Mouse (Mus musculus): ENCODE results near the gene Irf6. TPM values are rescaled to one million over a fixed set of nuclear protein-coding genes. Genes with fewer than 3 reads are reported as not detected.

The Irf6 gene
- polyA plus RNA-seq, 1 experiment from 2014 or later, result 16.1 TPM

- 16% methylated on average over 18 of the region's 18 CpGs for WGBS
- peak; percentile 84 for ATAC-seq (ENCODE audit: low FRiP score, low TSS enrichment)
These were observed 7.6 kb downstream of the Irf6 start for GRCm38 (mm10) chr1:193160317-193161032.

DNA sequence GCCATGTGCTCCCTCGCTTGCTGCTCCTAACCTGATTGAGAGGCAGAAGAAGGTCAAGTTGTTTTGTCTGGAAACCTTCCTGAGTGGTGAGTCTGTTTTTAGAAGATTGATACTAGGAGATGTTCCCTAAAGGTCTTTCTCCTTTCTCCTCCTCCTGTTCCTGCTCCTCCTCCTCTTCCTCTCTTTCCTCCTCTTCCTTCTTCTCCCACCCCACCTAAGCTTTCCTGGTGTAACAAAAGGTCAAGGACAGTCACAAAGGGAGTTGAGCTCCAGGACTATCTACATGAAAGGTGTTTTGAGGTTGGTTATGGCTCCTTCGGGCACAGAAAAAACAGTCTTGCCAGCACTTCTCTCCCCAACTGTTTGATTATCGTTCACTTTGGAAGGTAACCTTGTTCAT, 14.8 kb downstream of the Irf6 start, which contains the start of gene A130010J15Rik:
Gene A130010J15Rik (plus strand): TSS at position 301 of the 400 bp plus-strand sequence.
- H3K9me3 ChIP-seq (ENCODE audit: control insufficient read depth, low read length), result no peaks in the 10 kb centered on the region
- no peaks in the 10 kb centered on the region for H3K27me3 ChIP-seq (ENCODE audit: control insufficient read depth, insufficient read depth, low read length)

More at GRCm38 (mm10) chr1:193160317-193161032, 7.6 kb downstream of the Irf6 start:
- peak overlapping the region; percentile 11 for H3K4me3 ChIP-seq (ENCODE audit: low read length)
- H3K4me1 ChIP-seq (ENCODE audit: control insufficient read depth, insufficient read depth, low read length), result peaks cover 6% of the 10 kb centered on the region; the same call in 1 of the 2 replicates
- H3K27me3 ChIP-seq (ENCODE audit: control insufficient read depth, insufficient read depth, low read length), result no peaks in the 10 kb centered on the region
- no peak overlapping the region for H3K27ac ChIP-seq (ENCODE audit: low read depth, low read length)
- no peaks in the 10 kb centered on the region for H3K36me3 ChIP-seq (ENCODE audit: control insufficient read depth, insufficient read depth, low read length)
- peak overlapping the region; percentile 15; the same call in 1 of the 2 replicates for H3K9ac ChIP-seq (ENCODE audit: low read depth, low read length)
- peak overlapping the region; percentile 36 for H3K4me2 ChIP-seq (replicated peaks; ENCODE audit: low read depth, low read length)
- no peaks in the 10 kb centered on the region for H3K9me3 ChIP-seq (ENCODE audit: control insufficient read depth, low read length)

DNA sequence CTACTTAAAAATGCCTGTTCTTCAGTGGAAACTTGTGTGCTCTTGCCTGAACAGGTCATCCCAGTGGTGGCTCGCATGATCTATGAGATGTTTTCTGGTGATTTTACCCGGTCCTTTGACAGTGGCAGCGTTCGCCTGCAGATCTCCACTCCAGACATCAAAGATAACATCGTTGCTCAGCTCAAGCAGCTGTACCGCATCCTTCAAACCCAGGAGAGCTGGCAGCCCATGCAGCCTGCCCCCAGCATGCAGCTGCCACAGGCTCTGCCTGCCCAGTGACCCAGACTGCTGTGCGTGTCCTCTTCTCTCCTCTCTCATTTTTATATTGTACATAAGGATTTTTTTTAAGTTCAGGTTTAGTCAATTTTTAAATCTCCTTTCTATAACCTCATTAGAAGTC, 16.3 kb downstream of the Irf6 start:
- no peak overlapping the region for H3K4me3 ChIP-seq (ENCODE audit: low read length)
- H3K4me1 ChIP-seq (ENCODE audit: control insufficient read depth, insufficient read depth, low read length), result peaks cover 12% of the 10 kb centered on the region; the same call in 1 of the 2 replicates
- no peak for ATAC-seq (ENCODE audit: low FRiP score, low TSS enrichment)
- no peak overlapping the region for H3K27ac ChIP-seq (ENCODE audit: low read depth, low read length)
- no peak overlapping the region for H3K4me2 ChIP-seq (replicated peaks; ENCODE audit: low read depth, low read length)
- no peaks in the 10 kb centered on the region for H3K36me3 ChIP-seq (ENCODE audit: control insufficient read depth, insufficient read depth, low read length)
- no peaks in the 10 kb centered on the region for H3K27me3 ChIP-seq (ENCODE audit: control insufficient read depth, insufficient read depth, low read length)
- no peaks in the 10 kb centered on the region for H3K9me3 ChIP-seq (ENCODE audit: control insufficient read depth, low read length)
- no peak overlapping the region for H3K9ac ChIP-seq (ENCODE audit: low read depth, low read length)
- 81% methylated on average over 7 of the region's 7 CpGs for WGBS

More for the DNA sequence above, 14.8 kb downstream of the Irf6 start, which contains the start of gene A130010J15Rik:
- Histone ChIP-seq H3K4me2 (replicated peaks; ENCODE audit: low read depth, low read length) (no peak within 1 kb of the TSS), H3K36me3 (ENCODE audit: control insufficient read depth, insufficient read depth, low read length) (no peaks in the 10 kb centered on the region), H3K9ac (ENCODE audit: low read depth, low read length) (no peak within 1 kb of the TSS), H3K4me3 (ENCODE audit: low read length) (no peak within 1 kb of the TSS), H3K4me1 (ENCODE audit: control insufficient read depth, insufficient read depth, low read length) (peaks cover 6% of the 10 kb centered on the region; the same call in 1 of the 2 replicates), H3K27ac (ENCODE audit: low read depth, low read length) (no peak within 1 kb of the TSS)
- WGBS, result 91% methylated on average over 3 of the region's 3 CpGs
- ATAC-seq (ENCODE audit: low FRiP score, low TSS enrichment), result no peak

DNA sequence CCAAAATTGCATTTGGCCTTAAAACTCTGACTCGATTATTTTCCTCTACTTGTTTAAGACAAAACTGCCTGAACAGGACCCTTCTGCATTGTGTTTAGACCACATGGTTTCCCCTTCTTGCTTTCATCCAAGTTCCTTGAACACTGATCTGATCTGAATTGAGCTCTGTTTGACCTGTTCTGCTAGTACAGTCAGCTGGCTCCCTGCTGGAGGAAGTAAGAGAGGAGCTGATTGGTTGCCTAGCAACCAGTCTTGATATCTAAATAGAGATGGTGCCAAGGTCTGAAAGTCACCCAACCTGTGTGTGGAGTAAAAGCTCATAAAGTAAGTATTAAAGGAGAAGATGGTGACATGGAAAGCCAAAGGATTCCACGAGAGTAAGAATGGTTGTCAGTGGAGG, 16.9 kb downstream of the Irf6 start:
- Histone ChIP-seq H3K4me2 (replicated peaks; ENCODE audit: low read depth, low read length) (no peak overlapping the region), H3K9me3 (ENCODE audit: control insufficient read depth, low read length) (no peaks in the 10 kb centered on the region), H3K27ac (ENCODE audit: low read depth, low read length) (no peak overlapping the region), H3K27me3 (ENCODE audit: control insufficient read depth, insufficient read depth, low read length) (no peaks in the 10 kb centered on the region), H3K36me3 (ENCODE audit: control insufficient read depth, insufficient read depth, low read length) (no peaks in the 10 kb centered on the region), H3K4me1 (ENCODE audit: control insufficient read depth, insufficient read depth, low read length) (peaks cover 18% of the 10 kb centered on the region; the same call in 1 of the 2 replicates), H3K4me3 (ENCODE audit: low read length) (no peak overlapping the region), H3K9ac (ENCODE audit: low read depth, low read length) (no peak overlapping the region)
- WGBS, result 87% methylated on average over 2 of the region's 2 CpGs
- no peak for ATAC-seq (ENCODE audit: low FRiP score, low TSS enrichment)

DNA sequence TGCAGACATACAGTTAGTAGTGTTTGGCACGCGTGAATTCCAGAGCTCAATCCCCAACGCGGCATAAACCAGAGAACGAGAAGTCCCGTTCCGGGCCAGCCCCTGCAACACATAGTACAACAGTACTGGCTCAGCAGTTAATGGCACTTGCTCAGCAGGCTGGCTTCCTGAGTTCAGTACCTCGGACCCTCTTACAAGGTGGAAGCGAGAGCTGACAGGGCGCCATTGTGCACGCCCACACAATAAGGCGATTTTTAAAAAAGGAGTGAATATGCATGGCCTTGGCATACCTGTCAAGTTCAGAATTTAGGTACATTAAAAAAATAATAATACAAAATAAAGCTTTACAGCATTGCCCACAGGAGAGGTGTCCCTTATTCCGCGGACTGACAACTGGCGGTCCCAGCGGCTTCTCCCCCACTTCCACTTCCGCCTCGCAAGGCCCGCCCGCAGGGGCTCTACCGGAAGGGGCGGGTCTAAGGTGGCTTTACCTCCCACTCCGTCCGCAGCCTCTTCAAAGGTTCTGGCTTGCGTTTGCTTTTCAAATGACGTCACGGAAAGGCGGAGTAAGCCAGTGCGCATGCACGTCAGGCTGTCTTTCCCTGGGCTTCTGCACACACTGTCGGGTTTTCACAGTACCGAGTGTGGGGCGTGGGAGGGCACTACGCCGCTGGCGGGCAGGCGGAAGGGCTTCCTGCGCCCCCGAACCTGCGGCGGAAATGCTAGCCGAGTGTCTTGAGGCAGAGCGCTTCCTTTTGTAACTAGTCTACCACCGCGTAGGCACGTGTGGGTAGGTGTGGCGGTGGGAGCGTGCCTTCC, 20.3 kb downstream of the Irf6 start:
- Histone ChIP-seq H3K27ac (ENCODE audit: low read depth, low read length) (peak overlapping the region; percentile 83), H3K36me3 (ENCODE audit: control insufficient read depth, insufficient read depth, low read length) (no peaks in the 10 kb centered on the region), H3K4me3 (ENCODE audit: low read length) (peak overlapping the region; percentile 77), H3K9me3 (ENCODE audit: control insufficient read depth, low read length) (no peaks in the 10 kb centered on the region), H3K4me2 (replicated peaks; ENCODE audit: low read depth, low read length) (peak overlapping the region; percentile 82), H3K9ac (ENCODE audit: low read depth, low read length) (peak overlapping the region; percentile 86), H3K4me1 (ENCODE audit: control insufficient read depth, insufficient read depth, low read length) (peaks cover 22% of the 10 kb centered on the region; the same call in 1 of the 2 replicates), H3K27me3 (ENCODE audit: control insufficient read depth, insufficient read depth, low read length) (no peaks in the 10 kb centered on the region)
- 1% methylated on average over 48 of the region's 48 CpGs for WGBS
- ATAC-seq (ENCODE audit: low FRiP score, low TSS enrichment), result peak; percentile 99

GRCm38 (mm10) chr1:193173810-193174129, 20.9 kb downstream of the Irf6 start:
- H3K27me3 ChIP-seq (ENCODE audit: control insufficient read depth, insufficient read depth, low read length), result no peaks in the 10 kb centered on the region
- ATAC-seq (ENCODE audit: low FRiP score, low TSS enrichment), result no peak
- H3K36me3 ChIP-seq (ENCODE audit: control insufficient read depth, insufficient read depth, low read length), result no peaks in the 10 kb centered on the region
- peaks cover 22% of the 10 kb centered on the region; the same call in 1 of the 2 replicates for H3K4me1 ChIP-seq (ENCODE audit: control insufficient read depth, insufficient read depth, low read length)
- H3K27ac ChIP-seq (ENCODE audit: low read depth, low read length), result peak overlapping the region; percentile 83
- whole genome bisulfite sequencing, result 21% methylated on average over 9 of the region's 9 CpGs
- peak overlapping the region; percentile 77 for H3K4me3 ChIP-seq (ENCODE audit: low read length)
- no peaks in the 10 kb centered on the region for H3K9me3 ChIP-seq (ENCODE audit: control insufficient read depth, low read length)
- H3K9ac ChIP-seq (ENCODE audit: low read depth, low read length), result peak overlapping the region; percentile 79
- peak overlapping the region; percentile 69 for H3K4me2 ChIP-seq (replicated peaks; ENCODE audit: low read depth, low read length)

- WGBS, result 86% methylated on average over 13 of the region's 13 CpGs
- no peak for ATAC-seq (ENCODE audit: low FRiP score, low TSS enrichment)
- Histone ChIP-seq H3K9me3 (ENCODE audit: control insufficient read depth, low read length) (no peaks in the 10 kb centered on the region), H3K27me3 (ENCODE audit: control insufficient read depth, insufficient read depth, low read length) (no peaks in the 10 kb centered on the region), H3K36me3 (ENCODE audit: control insufficient read depth, insufficient read depth, low read length) (no peaks in the 10 kb centered on the region), H3K4me3 (ENCODE audit: low read length) (peak overlapping the region; percentile 77), H3K27ac (ENCODE audit: low read depth, low read length) (peak overlapping the region; percentile 83), H3K4me1 (ENCODE audit: control insufficient read depth, insufficient read depth, low read length) (peaks cover 22% of the 10 kb centered on the region; the same call in 1 of the 2 replicates), H3K9ac (ENCODE audit: low read depth, low read length) (peak overlapping the region; percentile 79; the same call in 1 of the 2 replicates), H3K4me2 (replicated peaks; ENCODE audit: low read depth, low read length) (peak overlapping the region; percentile 69)
These were observed 21.3 kb downstream of the Irf6 start for GRCm38 (mm10) chr1:193174143-193174733.

DNA sequence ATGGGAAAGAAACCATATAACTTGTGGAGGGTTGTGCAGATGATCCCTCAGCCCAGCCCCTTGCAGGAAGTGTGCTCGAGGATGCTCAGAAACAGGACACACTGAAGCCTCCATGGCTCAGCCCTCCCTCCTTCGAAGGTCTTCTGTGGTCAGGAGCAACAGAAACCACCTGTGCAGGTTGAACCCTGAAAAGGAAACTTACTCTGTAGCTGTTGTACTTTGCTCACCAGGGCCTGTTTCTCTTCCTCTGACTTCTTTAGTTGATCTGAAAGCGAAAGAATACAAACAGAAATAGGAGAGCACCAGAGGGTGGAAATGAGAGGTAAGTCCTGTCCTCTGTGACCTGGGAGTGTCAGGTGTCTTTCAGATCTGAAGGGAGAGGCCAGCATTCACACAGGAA, 28.2 kb downstream of the Irf6 start:
- Histone ChIP-seq H3K9ac (ENCODE audit: low read depth, low read length) (no peak overlapping the region), H3K9me3 (ENCODE audit: control insufficient read depth, low read length) (no peaks in the 10 kb centered on the region), H3K36me3 (ENCODE audit: control insufficient read depth, insufficient read depth, low read length) (no peaks in the 10 kb centered on the region), H3K27ac (ENCODE audit: low read depth, low read length) (no peak overlapping the region), H3K4me3 (ENCODE audit: low read length) (no peak overlapping the region), H3K4me1 (ENCODE audit: control insufficient read depth, insufficient read depth, low read length) (no peaks in the 10 kb centered on the region), H3K27me3 (ENCODE audit: control insufficient read depth, insufficient read depth, low read length) (no peaks in the 10 kb centered on the region), H3K4me2 (replicated peaks; ENCODE audit: low read depth, low read length) (no peak overlapping the region)
- no peak for ATAC-seq (ENCODE audit: low FRiP score, low TSS enrichment)
- WGBS, result 73% methylated on average over 3 of the region's 3 CpGs

Data from kidney, embryonic 14.5 days (tissue).